Mouse (Mus musculus) heart, adult 18-20 months (tissue): ENCODE measurements at regions not wholly inside any gene's neighbourhood (a gene's known extent, or its start where the extent isn't known, plus 50 kb on each side); places are given as distances from the start of the nearest gene placed in this dataset.
A peak's percentile ranks its signal among the peaks of the same experiment; 100 is the strongest.
"Not testable (repeated sequence)": the region's sequence is repeated elsewhere in the genome, so short reads cannot be mapped to it uniquely, and the experiment has no call there.

ENCODE experiments used
- DNase-seq, 2 experiments: peaks; one replicate each; pipeline ENCODE4 v3.0.0; 2021 to 2022; ENCODE audit warnings: mixed read lengths in 1 of 2

DNA sequence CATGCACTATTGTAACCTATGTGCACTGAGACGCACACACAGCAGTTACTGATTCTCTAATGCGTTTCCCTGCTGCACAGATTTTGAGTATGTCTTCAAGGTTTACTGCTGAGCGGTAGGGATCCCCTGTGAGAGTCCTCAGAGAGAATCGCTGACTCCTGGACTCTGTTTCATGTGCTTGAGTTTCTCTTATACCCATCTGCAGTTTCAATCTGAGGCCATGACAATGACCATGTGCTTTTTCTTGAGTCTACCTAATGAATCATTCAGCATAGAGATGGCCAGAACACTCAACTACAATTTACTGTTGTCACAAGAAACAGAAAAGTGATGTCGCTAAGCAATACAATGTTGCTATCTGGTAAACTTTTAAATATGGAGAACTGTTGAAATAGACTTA, 110.8 kb upstream of the Gm5148 start:
- DNase-seq = no peak

DNA sequence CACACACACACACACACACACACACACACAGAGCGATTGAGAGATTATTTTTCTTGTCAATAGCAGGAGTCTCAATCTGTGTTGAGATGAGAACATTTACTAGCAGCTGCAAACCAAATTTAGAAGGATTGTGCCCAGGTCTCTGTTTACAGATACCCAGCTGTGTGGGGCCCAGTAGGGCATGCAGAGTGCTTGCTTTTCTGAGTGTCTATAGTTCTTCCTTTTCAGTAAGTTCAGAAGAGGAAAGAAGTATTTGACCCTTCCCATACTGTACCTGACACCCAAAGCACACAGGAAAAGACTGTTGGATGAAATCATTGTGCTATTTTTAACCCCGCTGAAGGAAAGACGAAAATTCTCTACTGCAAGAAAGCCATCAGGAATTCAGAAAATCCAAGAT, 110.3 kb upstream of the Gm5148 start:
- DNase-seq = no peak

DNA sequence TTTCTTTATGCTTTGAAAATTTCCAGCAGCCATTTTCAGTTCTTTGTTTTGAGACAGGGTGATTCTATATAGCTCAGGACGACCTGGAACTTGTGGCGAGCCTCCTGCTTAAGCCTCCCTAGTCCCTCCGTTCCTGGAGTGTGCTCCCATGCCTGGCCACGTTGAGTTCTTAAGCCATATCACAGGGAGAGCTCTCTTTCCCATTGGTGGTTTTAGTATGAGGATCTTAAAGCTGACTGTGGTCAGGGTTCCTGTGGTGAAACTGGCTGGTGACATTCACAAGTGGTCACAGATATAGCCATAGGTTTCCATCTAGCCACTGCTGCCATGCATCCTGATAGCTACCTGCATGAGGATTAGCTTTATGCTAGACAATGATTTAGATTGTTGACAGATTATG, 109.1 kb upstream of the Gm5148 start:
- no peak for DNase-seq

DNA sequence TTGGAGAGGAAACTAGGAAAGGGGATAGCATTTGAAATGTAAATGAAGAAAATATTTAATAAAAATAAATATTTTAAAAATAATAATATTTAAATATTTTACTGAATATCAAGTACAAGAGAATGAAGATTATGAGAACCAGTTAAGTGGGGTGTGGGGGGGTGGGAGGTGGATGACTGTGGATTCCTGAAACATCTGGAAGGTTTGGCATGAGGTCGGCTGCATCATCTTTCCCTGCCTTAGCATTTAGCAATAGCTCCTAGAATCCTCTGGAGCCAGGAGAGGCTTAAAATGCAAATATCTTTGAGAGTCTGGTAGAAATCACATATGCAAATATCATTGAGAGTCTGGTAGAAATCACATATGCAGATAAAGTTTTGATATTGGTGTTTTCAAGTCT, 103.3 kb upstream of the Gm5148 start:
- DNase-seq = no peak

DNA sequence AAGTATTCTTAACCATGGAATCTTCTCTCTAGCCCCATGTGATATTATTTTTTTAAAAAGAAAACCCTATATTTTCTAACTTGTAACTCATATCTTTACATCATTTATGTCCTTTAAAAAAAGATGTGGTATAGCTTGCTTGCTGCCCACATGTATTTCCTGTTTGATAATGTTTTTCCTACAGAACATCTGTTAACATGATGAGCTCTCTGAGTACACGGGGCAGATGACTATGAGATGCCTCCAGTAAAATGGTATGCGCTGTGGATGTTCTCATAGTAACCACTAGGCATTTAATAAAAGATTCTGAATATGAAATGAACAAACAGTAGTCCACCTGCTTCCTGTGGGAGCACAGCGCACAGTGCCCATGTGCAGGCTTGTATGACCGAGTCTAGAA, 101.3 kb upstream of the Gm5148 start:
- DNase-seq = no peak

DNA sequence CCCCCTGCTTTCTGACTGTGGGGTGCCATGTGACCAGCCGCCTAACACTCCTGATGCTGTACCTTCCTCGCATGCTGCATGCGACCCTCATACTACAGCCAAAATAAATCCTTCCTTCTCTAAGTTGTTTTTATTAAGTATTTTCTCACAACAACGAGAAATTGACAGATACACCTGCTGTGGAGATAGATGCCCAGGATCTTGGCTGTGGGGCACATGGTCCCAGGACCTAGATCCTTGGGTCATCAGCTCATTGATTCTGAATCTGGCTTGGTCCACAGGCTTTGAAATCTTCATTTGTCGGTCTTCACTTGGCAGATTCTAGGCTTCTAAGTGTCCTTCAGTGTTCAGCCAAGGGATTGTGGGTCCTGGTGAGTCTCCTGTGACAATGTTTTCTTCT, 100.4 kb upstream of the Gm5148 start:
- DNase-seq = no peak

DNA sequence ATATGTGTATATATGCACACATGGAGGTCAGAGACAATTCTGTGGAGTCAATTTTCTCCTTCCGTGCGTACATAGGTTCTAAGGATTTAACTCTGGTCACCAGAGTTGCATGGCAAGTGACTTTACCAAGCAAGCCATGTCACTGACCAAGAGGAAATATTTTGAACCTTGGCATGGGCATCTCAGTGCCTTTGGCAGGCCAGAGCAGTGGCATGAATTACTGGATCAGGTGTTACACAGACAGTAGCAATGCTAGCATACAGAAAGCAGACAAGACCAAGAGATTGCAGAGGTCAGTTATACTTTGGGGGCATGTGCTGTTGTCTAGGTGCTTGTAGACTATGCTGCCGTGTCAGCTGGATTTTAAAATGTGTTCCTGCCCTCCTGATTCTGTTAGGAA, 95.2 kb upstream of the Gm5148 start:
- DNase-seq = no peak

DNA sequence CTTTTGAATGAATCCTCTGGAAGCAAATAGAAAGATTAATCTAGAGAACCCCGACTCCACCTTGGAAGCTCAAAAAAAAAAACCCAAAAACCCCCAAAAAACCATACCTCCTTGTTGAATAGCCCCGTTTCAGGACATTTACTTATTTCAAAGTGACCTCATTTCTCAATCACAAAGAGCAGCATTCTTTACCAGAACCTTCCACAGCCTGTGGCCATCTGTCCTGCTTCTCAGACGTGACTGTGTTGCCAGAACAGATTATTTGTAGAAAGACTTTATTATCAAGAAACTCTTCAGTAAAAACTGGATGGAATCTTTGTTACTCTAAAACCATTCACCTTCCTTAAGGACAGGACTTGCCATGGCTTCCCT, 93.1 kb upstream of the Gm5148 start:
- peak in 1 of 2 experiments; percentile 35 for DNase-seq

DNA sequence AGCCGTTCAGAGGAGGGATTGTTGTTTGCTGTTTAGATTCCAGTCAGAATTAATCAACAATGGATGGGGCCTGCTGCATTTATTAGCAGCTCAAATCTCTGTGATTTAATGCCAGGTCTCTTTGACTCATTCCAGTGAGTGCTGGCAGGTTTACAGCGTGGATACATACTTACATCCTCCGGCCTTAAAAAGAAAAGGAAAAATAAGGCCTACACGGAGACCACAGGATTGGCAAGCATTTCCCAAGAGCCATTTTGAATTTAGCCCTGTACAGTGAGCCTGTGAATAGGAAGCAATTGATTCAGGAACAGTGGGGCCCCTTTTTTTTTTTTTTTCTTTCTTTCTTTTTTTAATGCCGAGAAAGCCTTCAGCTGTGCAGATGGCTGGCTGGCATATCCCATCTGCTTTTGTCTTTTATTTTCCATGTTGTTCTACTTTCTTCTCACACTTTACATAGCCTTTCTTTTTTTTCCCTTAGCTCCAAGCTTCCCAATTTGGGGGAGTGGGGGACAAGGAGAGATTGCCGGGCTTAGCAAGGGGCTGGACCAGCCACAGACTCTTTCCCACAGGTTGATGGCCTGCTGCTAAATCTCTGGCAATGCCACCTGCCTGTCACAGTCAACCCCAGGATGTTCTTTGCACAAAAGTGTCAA, 92.6 kb upstream of the Gm5148 start:
- no peak for DNase-seq

DNA sequence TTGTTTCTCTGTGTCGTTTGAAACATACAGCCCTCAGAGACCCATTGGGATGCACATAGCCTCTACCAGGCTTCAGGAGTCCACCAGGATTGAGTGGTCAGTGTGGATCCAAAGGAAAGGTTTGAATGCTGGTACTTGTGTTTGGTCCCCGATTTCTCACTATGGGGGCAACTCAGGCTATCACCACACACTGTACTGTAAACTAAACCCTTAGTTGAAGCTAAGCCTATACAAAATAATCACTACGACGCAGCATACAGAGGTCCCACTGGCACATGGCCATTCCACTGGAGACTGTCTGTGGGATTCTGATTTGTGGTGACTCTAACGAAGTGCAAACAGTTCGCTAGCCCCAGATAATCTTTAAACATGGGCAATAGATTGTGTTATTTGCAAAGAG, 91.5 kb upstream of the Gm5148 start:
- DNase-seq = no peak

DNA sequence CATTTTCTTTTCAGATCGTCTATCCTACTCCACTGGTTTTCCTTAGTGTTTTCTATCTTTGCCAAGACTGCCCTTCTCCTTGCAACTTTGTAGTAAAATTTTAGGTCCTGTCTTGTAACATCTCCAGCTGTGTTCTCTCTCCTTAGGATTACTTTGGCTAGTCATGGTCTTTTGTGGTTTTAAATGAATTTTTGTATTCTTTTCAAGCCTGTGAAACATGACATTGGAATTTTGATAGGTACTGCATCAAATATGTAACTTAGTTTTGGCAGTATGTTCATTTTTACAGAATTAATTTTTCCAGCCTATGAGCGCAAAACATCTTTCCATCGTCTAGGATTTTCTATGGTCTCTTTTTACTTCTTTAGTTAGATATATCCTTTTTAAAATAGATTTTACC, 88.6 kb upstream of the Gm5148 start:
- DNase-seq = no peak

DNA sequence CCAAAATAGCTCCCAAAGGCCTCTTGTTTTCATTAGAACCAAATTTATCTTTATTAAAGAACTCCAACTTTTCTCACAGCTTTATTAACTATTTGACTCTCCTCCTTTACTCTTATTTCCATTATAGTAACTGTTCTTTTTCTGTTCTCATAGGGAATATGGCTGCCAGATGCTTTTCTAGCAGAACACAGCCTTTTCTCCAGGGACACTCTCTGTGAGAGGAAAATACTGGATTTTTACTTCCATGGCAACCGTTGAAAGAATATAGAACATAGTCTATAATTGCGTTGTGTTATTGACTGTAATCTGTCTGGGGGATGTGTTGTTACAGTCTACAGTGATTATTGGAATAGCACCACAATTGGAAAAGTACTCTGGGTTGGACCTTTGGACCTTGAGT, 87.1 kb upstream of the Gm5148 start:
- no peak for DNase-seq

DNA sequence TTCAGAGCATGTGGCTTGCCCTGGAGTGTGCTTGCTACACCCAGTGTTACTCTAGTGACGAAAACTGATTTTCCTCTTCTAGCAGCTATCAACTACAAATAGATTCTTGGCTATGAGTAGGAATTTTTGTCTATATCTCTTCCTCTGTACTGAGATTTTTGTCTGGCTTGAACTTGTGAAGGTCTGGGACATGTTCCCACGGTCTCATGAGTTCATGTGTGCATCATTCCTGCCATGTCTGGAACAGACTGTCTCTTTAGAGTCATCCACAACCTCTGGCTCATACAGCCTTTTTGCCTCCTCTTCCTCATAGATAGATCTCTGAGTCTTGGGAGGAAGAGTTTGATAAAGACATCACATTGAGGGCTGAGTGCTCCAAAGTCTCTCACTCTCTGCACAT, 86.5 kb upstream of the Gm5148 start:
- peak in 1 of 2 experiments; percentile 67 for DNase-seq

DNA sequence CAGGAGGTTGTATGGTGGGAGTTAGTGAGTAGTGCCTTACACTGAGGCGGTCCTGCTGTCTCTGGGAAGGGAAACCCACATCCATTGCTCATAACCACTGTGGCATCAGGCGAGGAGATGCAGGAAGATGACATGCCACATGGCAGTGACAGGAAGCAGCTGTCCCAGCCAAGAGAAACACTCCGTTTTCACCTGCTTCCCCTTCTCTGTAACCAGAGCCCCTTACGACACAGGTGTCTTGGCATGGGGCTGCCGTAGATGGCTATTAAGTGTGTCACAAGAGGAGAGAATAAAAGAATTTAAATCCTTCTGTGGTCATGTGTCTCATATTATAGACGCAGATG, 81.5 kb upstream of the Gm5148 start:
- DNase-seq = no peak

DNA sequence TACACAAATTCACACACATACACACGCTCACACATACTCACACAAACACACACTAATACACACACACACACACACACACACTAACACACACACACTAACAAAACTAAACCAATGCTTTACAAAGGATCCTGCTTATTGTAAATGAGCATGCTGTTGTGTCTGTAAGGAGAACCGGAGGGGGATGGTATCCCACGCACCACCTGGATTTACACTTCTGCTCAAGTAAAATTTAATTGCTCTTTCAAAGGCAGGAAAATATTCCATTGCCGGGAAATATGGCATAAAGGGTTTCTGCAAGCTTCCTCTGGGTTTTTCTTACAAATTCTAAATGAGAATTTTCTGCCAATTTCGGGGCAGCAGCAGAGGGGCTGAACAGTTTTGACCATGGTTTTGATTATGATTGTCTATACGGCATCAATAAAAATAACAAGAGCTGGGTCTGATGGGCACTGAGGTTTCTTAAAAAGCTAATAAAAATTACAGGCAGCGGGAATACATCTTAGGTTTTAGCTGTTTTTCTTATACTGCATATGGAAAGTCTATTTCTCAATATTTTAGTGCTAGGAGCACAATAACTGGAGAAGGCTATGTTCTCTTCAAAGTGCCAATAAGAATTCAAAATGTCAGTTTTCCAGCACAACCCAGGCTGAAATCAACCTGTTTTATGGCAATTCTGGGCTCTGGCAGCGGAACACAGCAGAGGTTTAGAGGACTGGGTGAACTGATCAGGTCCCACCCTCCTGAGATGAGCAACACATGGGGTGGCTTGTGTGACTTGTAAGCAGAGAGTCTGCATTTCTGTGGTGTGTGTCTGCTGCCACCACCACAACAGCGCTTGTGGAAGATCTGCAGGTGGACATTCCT, 80.9 kb upstream of the Gm5148 start:
- no peak for DNase-seq

DNA sequence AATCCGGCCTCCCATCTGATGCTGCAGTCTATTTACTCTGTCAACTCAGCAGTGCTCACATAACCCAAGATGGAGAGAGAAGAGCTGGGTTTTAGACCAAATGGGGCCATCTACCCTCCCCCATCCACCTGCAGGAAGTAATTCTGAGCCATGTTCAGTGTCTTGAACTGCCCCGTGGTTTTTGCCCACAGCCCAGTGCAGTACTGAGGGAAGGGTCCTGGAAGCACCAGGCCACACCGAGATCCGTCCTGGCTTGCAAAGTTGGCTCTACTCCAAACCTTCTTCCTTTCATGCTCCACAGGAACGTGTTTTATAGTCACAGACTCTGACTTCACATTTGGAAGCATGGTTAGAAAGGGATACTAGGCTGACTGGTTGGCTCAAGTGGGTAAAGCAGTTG, 80.0 kb upstream of the Gm5148 start:
- no peak for DNase-seq

DNA sequence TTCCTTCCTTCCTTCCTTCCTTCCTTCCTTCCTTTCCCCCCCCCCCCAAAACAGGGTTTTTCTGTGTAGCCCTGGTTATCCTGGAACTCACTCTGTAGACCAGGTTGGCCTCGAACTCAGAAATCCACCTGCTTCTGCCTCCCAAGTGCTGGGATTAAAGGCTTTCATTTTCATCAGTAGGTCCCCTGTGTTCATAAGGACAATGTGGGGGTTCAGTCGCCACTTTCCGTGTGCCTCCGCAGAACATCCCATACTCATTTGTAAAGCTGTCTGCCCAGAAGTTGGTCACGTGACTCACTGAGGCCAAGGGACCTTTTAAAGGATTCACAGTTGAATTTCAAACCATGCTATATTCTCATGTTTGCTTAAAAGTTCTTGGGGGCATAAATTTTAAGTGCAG, 79.5 kb upstream of the Gm5148 start:
- DNase-seq = not testable (repeated sequence)

DNA sequence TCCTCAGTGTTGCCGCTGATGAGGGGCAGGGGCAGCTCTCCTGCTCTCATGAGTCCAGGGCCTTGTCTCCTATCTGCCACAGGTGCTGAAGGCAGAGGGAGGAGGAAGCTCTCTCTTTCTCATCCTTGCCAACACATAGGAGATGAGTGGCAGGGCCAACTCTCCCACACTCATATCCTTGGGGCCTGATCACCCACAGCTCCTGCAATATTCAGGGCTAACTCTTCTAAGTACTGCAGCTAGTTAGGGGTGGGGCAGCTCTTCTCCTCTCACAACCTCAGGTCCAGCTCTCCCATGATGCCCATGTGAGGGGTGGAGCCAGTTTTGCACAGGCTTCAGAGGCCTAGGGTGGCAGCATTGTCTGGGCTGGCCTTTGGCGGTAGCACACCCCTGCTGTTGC, 77.3 kb upstream of the Gm5148 start:
- DNase-seq = no peak

DNA sequence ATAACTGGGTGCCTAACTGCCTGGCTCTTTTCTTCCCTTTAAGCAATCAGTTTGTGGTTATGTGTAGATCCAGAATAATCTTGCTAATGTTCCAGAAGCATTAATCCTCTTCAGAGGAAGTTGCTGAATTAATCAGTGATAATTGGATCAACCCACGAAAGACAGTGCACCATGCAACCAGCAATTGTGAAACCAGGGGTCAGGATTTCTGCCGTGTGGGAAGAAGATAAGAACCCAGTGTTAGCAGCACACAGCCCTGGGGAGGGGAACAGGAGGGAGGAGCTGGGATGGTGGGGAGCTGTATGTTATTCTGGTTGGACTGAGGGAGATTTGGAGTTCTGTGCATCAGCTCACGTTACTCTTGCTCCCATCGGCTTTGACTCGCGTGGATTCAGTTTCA, 75.5 kb upstream of the Gm5148 start:
- no peak for DNase-seq

DNA sequence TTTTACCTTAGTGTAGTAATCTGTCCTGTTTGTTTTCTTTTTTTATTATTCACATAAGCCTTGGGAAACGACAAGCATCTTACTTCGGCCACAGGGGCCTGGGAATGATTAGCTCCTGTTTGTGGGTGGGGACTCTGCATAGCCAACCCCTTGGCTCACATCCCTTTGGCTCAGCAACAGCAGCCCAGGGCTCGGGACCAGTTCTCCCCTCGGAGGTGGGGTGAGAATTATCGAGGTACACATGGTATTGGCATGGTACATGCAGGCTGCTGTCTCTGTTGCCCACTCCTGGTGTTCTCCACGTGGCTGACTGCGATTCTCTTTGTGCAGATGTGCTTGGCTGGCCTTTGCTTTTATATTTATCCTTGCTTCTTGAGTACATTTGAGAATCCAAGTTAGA, 65.4 kb upstream of the Gm5148 start:
- DNase-seq = no peak

DNA sequence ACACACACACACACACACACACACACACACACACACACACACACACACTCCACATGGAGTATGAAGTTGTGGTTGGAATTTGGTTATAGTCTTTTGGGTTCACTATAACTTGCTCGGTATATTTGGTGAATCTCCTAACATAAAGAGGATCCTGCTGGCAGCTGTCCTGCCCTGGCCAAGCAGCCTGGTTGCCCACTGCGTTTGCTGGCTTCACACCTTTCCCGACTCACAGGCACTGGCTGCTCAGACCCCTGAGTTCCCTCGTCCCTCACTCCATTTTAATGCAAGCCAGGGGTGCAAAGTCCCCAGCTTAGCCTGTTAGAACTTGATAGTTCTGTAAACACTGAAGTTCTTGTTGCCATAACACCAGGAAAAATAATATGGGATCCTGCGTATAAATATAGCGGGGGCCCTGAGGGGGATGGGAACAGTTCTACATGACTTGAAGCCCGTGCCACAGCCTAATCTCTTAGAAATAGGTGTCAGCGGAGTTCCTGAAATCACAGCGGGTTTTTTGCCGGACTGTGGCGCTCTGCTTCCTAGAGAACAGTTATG, 64.9 kb upstream of the Gm5148 start:
- DNase-seq = no peak

DNA sequence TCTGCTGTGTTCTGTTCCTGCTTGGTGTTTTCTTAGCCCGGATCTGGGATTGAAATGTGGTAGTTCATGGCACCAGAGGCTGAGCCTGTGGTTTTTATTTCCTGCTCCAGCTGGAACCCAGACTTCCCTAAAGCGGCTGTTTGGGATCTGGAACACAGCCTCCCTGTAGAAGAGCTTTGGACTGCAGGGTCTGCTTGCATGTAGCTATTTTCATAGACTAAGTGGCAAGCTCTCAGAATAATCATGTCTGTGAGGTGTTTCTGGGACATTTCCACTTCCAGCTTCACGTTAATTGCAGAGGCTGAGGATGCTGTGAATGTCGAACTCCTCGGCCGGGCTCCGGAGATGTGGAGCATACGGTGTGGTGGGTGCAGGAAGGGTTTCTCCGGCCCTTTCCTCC, 64.1 kb upstream of the Gm5148 start:
- DNase-seq = peak; percentile 33 to 43

DNA sequence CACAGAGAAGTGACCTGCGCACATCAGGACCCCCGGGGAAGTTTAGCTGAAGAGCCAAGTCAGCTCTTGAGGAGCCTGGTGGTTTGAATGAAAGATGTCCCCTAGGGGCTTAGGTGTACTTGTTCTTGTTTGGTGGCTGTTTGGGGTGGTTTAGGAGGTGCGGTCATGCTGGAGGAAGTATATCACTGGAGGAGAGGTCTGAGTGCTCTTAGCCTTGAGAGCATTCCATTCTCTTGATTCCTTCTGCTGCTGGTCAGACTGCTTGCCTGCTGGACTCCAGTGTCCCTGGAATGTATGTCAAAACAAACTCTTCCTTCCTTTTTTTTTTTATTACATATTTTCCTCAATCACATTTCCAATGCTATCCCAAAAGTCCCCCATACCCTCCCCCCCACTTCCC, 62.5 kb upstream of the Gm5148 start:
- DNase-seq = no peak

DNA sequence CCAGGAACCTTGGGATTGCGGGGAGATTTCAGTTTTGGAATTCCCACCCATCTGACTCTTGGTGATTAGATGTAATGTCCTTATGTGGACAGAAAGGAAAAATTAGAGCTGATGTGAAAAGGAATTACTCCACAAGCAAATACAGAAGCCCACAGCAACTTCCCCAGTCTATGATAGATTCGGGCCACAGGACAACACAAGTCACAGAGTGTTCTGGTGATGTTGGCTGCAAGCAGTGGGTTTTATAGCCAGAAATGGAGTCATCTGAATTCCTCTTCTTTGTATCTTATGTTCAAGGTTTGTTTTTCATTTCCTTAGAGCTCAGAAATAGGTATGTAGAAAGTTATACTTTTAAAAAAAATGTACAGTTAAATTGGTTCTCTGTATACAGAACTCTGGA, 56.8 kb upstream of the Gm5148 start:
- DNase-seq = peak; percentile 44 to 54
